Mouse (Mus musculus) ES-E14 (cell line): ENCODE data around the gene AC129217.1. TPM values are rescaled to one million over a fixed set of nuclear protein-coding genes. Genes with fewer than 3 reads are reported as not detected.

Experiments used
- DNase-seq: peaks from one replicate; pipeline ENCODE4 v3.0.0-alpha.2; 2013; ENCODE audit warnings: low read depth, low spot score
- H3K27ac ChIP-seq: 2 replicates; pipeline ENCODE4 v1.5.1; 2012; ENCODE audit warnings: low read depth, mild to moderate bottlenecking, low read length, moderate library complexity, mixed read lengths; ENCODE audit not compliant: poor library complexity, insufficient read depth, severe bottlenecking
- H3K36me3 ChIP-seq: 2 replicates; pipeline ENCODE4 v1.6.1; 2012; ENCODE audit warnings: mild to moderate bottlenecking, low read length, moderate library complexity, mixed read lengths; ENCODE audit not compliant: control insufficient read depth, poor library complexity, insufficient read depth, severe bottlenecking
- H3K4me1 ChIP-seq, 2 experiments: fragments of 150-350 bp in 1 of 2; sonication (generic) in 1 of 2; 2 replicates each; pipeline ENCODE4 v1.6.1; 2012; ENCODE audit warnings: low read length in 2 of 2, mild to moderate bottlenecking in 1 of 2, mixed read lengths in 1 of 2; ENCODE audit not compliant: control insufficient read depth in 2 of 2, insufficient read depth in 2 of 2, poor library complexity in 1 of 2
- H3K4me3 ChIP-seq, 2 experiments: fragments of 150-350 bp in 1 of 2; sonication (generic) in 1 of 2; 2 replicates each; pipeline ENCODE4 v1.5.1; 2012; ENCODE audit warnings: low read length in 2 of 2, low read depth in 1 of 2, mild to moderate bottlenecking in 1 of 2, mixed read lengths in 1 of 2; ENCODE audit not compliant: insufficient read depth in 1 of 2, poor library complexity in 1 of 2, severe bottlenecking in 1 of 2
- H3K9ac ChIP-seq: 2 replicates; pipeline ENCODE4 v1.6.1; 2012; ENCODE audit warnings: low read depth, mild to moderate bottlenecking, low read length, mixed read lengths; ENCODE audit not compliant: poor library complexity, insufficient read depth, severe bottlenecking
- H3K9me3 ChIP-seq: fragments of 150-350 bp; sonication (generic); 2 replicates; pipeline ENCODE4 v1.6.1; 2012; ENCODE audit warnings: low read depth, mild to moderate bottlenecking, low read length; ENCODE audit not compliant: control insufficient read depth, insufficient read depth
- CHD2 ChIP-seq: IDR thresholded peaks from 2 replicates; pipeline ENCODE4 v1.6.1; 2014; ENCODE audit warnings: mild to moderate bottlenecking, low read depth, low read length, inconsistent platforms
- HCFC1 ChIP-seq: IDR thresholded peaks from 2 replicates; pipeline ENCODE4 v1.6.1; 2012; ENCODE audit warnings: low read length, inconsistent platforms, borderline replicate concordance; ENCODE audit not compliant: insufficient read depth
- MAFK ChIP-seq: IDR thresholded peaks from 2 replicates; pipeline ENCODE4 v1.6.1; 2014; ENCODE audit warnings: mild to moderate bottlenecking, low read depth, low read length, inconsistent platforms; ENCODE audit not compliant: insufficient read depth
- ZC3H11A ChIP-seq: IDR thresholded peaks from 2 replicates; pipeline ENCODE4 v1.6.1; 2012; ENCODE audit warnings: low read depth, mild to moderate bottlenecking, inconsistent platforms, low read length, borderline replicate concordance
- ZNF384 ChIP-seq: IDR thresholded peaks from 2 replicates; pipeline ENCODE4 v1.6.1; 2012; ENCODE audit warnings: low read depth, low read length, inconsistent platforms
- in situ Hi-C, 2 experiments: fragments of 600-800 bp; cut with MboI; formaldehyde crosslinking; loops; one replicate each; pipeline ENCODE4 v1.15.1; 2025; ENCODE audit warnings: low sequenced_read_pairs in 2 of 2, inconsistent platforms in 1 of 2; ENCODE audit not compliant: unreplicated experiment in 2 of 2
- total RNA-seq: library from RNA; depleted of rRNA; stranded (reverse); fragments of 300-350 nt; gene quantifications from 2 replicates; pipeline ENCODE4 v1.2.3, GENCODE M21; 2012

AC129217.1 gene
- total RNA-seq, 1 experiment, result 1.4 TPM

DNA sequence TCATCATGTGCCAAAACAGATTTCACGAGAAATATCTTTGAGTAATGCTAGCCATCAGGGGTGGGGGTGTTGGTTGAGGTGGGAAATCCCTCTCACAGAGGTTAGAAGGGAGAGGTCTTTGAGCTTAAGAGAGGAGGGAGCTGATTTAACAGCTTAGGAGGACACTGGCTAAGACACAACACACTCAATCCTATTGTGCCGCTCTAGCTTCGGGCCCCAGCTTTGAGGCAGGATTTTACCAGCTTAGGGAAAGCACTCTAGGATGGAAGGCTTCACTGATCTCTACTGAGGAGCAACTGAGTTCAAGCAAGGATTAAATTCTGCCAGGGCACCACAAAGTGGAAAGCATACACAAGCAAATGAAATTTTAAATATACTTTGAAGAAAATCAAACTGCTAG lies 12.6 kb upstream of the AC129217.1 start:
- H3K4me1 ChIP-seq, result peaks cover 0 to 9% of the 10 kb centered on the region in 2 experiments; a peak in 1 of 4 replicates
- no peak overlapping the region; the same call in none of the 2 replicates for H3K9ac ChIP-seq
- H3K9me3 ChIP-seq, result no peaks in the 10 kb centered on the region
- no peak overlapping the region for H3K4me3 ChIP-seq
- no peak overlapping the region for H3K27ac ChIP-seq
- no peak for DNase-seq
- H3K36me3 ChIP-seq, result peaks cover 16% of the 10 kb centered on the region
- no peak for TF ChIP-seq HCFC1
- TF ChIP-seq ZC3H11A, result no peak
- no peak for TF ChIP-seq ZNF384
- no peak for TF ChIP-seq MAFK
- TF ChIP-seq CHD2, result no peak
- in situ Hi-C loops, result no loop called here

DNA sequence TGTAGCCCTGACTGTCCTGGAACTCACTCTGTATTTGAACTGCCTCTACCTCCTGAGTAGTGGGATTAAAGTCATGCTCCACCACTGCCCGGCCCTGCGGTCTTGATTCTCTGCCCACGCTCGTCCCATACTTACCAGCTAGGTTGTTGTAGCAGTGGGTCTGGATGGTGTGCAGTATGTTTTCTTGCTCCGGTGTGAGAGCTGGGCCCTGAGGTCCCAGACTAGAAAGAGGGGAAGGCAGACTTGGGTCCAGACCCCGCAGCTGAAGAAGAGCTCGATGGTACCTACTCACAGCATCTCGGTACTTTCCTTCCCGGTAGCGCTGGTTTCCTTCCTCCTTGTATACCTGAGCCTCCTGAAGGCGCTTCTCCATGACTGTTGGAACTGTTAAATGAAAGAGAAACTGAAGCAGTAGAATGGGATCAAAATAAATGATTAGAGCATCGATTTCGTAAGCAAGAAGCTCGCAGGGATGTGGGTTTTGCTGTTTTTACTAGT lies 11.2 kb upstream of the AC129217.1 start:
- Histone ChIP-seq H3K4me1 (peaks cover 0 to 9% of the 10 kb centered on the region in 2 experiments; a peak in 1 of 4 replicates), H3K9me3 (no peaks in the 10 kb centered on the region), H3K4me3 (peak overlapping the region; percentile 70 to 76), H3K9ac (peak overlapping the region; percentile 95), H3K27ac (peak overlapping the region; percentile 80; the same call in 1 of the 2 replicates), H3K36me3 (peaks cover 23% of the 10 kb centered on the region)
- in situ Hi-C loops, result no loop called here
- TF ChIP-seq HCFC1, result no peak
- TF ChIP-seq ZC3H11A, result no peak
- no peak for TF ChIP-seq CHD2
- no peak for TF ChIP-seq MAFK
- TF ChIP-seq ZNF384, result no peak
- no peak for DNase-seq

DNA sequence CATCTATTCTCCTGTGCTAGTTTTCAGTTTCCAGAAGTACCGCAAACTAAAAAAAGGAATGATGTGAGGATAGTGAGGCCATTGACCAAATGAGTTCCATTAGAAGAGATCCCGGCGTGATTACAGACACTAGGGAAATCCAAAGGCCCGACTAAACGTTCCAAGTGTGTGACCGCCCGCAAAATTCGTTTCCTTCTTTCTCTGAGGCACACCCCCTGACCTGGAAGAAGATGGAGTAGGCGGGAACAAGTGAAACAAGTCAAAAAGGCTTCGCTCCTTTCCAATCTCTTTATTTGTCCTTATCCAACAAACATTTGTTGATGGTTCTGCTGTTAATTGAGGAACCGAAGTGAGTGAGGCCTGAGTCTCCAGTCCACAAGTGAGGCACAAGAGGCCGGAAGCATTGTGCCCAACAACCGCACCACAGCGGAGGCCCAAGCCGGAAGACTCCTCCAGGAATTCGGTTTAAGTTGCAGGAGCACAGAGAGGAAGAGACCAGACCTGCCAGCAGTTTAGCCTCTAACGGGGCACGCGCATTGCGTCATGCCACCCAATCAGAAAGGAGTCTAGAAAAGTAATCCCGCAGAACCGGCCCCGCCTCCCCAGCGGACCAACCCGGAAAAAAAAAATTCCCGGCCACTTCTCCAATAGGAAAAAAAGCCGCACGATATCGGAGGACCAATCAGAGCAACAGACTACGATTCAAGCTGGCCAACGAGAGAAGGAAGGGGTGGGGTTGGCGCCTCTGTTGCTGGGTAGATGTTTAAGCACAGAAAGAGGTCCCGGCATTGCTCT lies 10.6 kb upstream of the AC129217.1 start, which contains the start of gene Ttc9c:
TSS of gene Ttc9c (minus strand) at position 533 of the 795 bp plus-strand sequence.
- Histone ChIP-seq H3K4me3 (peak within 1 kb of the TSS; percentile 76 to 89), H3K4me1 (peaks cover 0 to 9% of the 10 kb centered on the region in 2 experiments; a peak in 1 of 4 replicates), H3K36me3 (peaks cover 22% of the 10 kb centered on the region), H3K9ac (peak within 1 kb of the TSS; percentile 95), H3K27ac (peak within 1 kb of the TSS; percentile 97), H3K9me3 (no peaks in the 10 kb centered on the region)
- TF ChIP-seq ZC3H11A (no peak), HCFC1 (peak; percentile 53; the same call in 1 of the 2 replicates), ZNF384 (peak; percentile 94), CHD2 (peak; percentile 87)
- in situ Hi-C loops, result no loop called here
- peak; percentile 99 for DNase-seq

DNA sequence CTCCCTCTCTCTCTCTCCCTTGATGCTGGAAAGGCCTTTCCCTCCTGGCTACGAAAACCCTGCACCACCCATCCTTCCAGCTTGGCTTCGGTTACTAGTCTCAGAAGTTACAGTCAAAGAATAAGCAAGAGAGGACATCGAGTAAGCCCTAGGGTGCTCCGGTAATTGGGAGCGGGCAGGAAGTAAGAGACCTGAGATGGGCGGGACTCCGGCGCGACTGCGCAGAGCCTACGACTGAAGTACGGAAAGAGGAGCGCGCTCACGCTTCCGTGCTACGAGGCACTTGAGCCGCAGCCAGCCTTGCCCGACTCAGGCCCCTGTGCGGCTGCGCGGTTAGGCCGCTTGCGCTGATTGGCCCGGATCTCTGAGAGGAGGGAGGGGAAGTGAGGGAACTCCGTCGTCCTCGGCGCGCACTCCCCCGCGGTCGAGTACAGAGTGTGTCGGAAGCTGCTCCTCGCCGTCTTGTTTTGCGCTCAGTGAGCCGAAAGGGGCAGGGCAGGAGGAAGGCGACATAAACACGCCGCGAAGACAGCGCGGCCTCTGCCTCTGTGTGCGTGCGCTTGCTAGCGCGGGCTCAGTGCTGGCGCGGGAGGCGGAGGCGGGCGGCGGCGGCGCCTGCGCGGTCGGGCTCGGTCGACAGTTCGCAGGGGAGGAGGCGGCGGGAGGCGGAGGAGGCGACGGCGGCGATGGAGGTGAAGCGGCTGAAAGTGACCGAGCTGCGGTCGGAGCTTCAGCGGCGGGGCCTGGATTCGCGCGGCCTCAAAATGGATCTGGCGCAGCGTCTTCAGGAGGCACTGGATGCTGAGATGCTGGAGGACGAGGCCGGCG lies 9.8 kb upstream of the AC129217.1 start, which contains the start of gene Hnrnpul2:
TSS of gene Hnrnpul2 (plus strand) at position 415 of the 828 bp plus-strand sequence.
- in situ Hi-C loops, result no loop called here
- Histone ChIP-seq H3K9me3 (no peaks in the 10 kb centered on the region), H3K9ac (peak within 1 kb of the TSS; percentile 95), H3K27ac (peak within 1 kb of the TSS; percentile 97), H3K4me1 (peaks cover 1 to 9% of the 10 kb centered on the region in 2 experiments; a peak in 2 of 4 replicates), H3K36me3 (peaks cover 23% of the 10 kb centered on the region), H3K4me3 (peak within 1 kb of the TSS; percentile 76 to 89)
- TF ChIP-seq HCFC1 (no peak), ZNF384 (no peak), MAFK (no peak), CHD2 (no peak), ZC3H11A (no peak)
- DNase-seq, result peak; percentile 95
